Mouse (Mus musculus) left cerebral cortex, postnatal 4 days (tissue): Measurements from ENCODE around the gene Muc3a. TPM values are rescaled to one million over a fixed set of nuclear protein-coding genes. Genes with fewer than 3 reads are reported as not detected.
A peak's percentile ranks its signal among the peaks of the same experiment; 100 is the strongest.

Source experiments
- DNase-seq: peaks from one replicate; pipeline ENCODE4 v3.0.0-alpha.2; 2022
- intact Hi-C: fragments of 180-260 bp; cut with DNase I; formaldehyde crosslinking; loops from one replicate; pipeline ENCODE4 v1.15.1; 2025
- total RNA-seq, 2 experiments: library from RNA; stranded (reverse); gene quantifications; 2 replicates each; pipeline ENCODE4 v1.2.3; 2021

Muc3a gene
- total RNA-seq = 1 to 10 TPM in 1 of 2 experiments, under 1 TPM in 1; 0.60 to 1.5 TPM

GRCm38 (mm10) chr5:137212289-137212688 is at the start of gene Muc3a:
Gene Muc3a (minus strand): TSS chr5:137212389.
- intact Hi-C loops = no loop called here
- no peak for DNase-seq

DNA sequence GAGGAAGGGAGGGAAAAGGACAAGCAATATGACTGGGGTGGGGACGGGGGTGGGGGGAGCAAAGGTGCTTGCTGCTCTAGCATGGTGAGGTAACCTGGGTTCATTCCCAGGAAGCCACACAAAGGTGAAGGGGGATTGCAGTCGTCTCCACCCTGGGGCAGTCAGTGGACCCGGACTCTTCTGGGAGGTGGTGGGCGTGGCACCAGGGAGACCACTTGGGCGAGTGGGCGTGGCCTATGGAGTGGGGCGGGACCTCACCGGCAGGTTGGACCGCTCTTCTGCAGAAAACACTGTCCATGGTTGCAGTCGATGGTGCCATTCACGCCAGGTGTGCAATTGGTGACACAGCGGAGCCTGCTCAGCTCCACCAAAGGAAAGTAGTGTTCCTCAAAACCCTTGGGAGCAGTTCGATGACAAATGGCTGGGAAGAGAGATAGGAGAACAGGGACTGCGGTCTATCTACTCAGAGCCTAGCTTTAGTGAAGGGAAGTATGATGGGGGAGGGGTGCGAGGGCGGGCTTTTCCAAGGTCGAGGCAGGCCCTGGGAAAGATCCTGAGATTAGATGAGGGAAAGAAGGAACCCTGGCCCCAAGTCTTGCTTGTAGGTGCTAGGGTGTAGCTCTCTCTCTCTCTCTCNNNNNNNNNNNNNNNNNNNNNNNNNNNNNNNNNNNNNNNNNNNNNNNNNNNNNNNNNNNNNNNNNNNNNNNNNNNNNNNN is 917 bp downstream of the Muc3a start:
- intact Hi-C loops = no loop called here
- DNase-seq = no peak

- intact Hi-C loops = no loop called here
Measured at GRCm38 (mm10) chr5:137210689-137211088, 1.5 kb downstream of the Muc3a start.

GRCm38 (mm10) chr5:137205301-137205700 is 6.9 kb downstream of the Muc3a start:
- DNase-seq = no peak

More at GRCm38 (mm10) chr5:137210689-137211088, 1.5 kb downstream of the Muc3a start:
- no peak for DNase-seq

DNA sequence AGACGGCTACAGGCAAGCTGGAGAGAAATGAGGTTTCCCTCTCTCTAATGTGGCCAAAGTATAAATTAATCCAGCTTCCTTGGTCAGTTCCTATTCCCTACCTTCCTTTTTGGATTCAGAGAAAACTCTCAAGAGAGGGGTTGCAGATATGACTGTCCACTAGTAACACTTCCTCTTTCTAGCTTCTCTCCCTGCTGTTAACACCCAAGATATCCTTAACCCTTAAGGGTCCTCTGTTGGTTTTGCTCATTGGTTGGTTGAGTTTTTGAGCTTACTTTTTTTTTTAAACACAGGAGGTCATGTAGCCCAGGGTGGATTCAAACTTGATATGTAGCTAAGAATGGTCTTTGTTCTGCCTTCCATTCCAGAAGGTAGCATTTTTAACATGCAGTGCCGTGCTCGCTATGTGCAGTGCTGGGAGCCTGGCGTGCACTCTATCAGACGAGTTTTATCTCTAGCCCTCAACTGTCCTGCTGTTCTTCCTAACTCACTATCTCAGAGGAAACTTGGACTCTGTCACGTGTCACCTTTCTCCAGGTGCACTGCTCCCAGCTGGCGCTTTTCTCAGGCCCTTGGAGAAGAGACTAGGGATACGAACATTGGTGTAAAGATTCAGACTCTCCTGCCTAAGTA is 17.6 kb downstream of the Muc3a start:
- DNase-seq = no peak
- intact Hi-C loops = no loop called here

More at GRCm38 (mm10) chr5:137205301-137205700, 6.9 kb downstream of the Muc3a start:
- intact Hi-C loops = no loop called here

DNA sequence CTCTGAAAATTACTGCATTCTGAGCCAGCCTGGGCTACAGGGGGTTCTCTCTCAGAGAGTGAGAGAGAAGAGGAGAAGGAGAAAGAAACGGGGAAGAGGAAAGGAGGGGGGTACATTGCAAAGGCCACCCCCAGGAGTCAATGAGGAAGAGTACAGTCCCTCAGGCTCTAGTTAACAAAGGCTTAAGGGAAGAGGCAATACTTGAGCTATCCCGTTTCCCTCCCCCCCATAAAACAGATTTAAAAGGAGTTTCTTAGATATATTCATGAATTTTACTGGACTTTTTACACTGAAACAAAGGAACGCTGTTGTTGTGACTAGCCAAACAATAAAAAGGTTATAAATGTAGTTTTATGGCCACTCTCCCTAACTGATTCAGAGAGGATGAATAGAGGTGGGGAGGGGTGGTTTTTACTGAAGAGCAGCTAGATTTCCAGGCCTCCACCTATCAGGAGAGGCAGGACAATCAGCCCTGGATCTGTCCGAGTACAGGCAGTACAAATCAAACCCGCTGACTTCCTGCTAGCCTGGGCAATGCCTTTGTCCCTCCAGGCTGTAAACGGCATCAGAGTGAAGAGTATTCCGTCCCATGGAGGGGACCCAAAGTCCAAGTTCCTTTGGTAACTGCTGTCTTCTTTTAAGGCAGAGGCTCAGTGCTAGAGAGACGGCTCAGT is 18.8 kb downstream of the Muc3a start:
- intact Hi-C loops = no loop called here
- DNase-seq = no peak

- intact Hi-C loops = no loop called here
- DNase-seq = no peak
Measured at GRCm38 (mm10) chr5:137189326-137189725, 22.9 kb downstream of the Muc3a start.

GRCm38 (mm10) chr5:137185362-137185761 is 26.8 kb downstream of the Muc3a start:
- intact Hi-C loops = no loop called here
- DNase-seq = no peak

- no peak for DNase-seq
- intact Hi-C loops = no loop called here
Measured at GRCm38 (mm10) chr5:137179646-137180374, 32.4 kb downstream of the Muc3a start.

DNA sequence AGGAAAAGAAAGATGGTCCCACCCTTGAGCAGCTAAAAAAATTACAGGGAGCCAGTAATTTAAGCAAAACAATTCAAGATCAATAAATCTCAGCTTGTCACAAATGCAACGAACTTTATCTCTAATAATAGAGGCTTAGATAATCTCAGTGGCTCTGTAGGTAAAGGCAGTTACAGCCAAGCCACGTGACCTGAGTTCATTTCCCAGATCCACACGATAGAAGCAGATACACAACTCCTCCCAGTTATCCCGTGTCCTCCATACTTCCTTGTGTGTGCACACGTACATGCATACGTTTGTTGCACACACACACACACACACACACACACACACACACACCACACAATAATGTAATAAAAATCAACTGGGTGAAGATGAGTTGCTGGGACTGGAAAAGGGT is 38.2 kb downstream of the Muc3a start:
- intact Hi-C loops = no loop called here

GRCm38 (mm10) chr5:137172591-137172990 is 39.6 kb downstream of the Muc3a start:
- no peak for DNase-seq
- intact Hi-C loops = no loop called here

More for the DNA sequence above, 38.2 kb downstream of the Muc3a start:
- no peak for DNase-seq

GRCm38 (mm10) chr5:137171478-137171877 is 40.7 kb downstream of the Muc3a start:
- DNase-seq = no peak

DNA sequence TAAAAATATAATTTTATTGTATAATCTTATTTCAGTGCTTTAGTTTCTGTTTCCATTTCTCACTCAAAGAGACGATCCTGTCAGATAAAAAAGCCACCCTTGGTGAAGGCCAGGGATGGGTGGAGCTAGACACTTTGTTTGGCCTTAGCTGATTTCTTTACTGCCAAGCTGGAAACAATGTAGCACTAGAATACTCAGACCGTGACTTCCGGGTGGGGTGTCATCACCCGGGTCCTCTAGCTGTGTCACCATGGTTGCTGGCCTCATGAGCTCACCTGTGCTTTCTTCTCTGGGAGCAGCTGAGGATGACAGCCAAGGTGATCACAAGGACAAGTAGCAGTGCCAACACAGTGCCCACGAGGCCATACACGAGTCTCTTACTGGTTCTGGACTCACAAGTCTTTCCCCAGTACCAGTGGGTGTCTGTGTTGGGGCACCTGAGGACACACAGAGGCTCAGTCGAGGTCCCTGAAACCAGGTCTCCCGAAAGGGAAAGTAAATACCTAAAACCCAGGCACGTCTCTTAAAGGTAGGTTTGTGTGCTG is 41.3 kb downstream of the Muc3a start:
- intact Hi-C loops = no loop called here
- DNase-seq = no peak

More at GRCm38 (mm10) chr5:137171478-137171877, 40.7 kb downstream of the Muc3a start:
- intact Hi-C loops = no loop called here

DNA sequence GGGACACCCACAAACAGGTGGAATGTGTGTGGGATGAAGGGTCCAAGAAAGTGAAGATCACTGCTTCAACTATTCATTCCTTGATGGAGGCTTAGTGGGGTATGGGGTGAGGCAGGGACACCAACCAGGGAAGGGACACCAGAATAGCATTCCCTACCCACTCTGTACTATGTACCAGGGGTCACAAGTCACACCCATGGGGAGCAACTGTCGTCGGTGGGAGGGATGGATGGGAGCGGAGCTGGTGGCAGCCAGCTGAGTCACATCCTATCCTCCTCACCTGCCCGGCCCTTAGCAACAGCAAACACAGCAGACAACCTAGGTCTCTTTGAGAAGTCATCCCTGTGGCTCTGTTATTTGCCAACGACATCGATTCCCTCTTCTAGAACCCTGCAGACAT is 44.6 kb downstream of the Muc3a start:
- intact Hi-C loops = no loop called here

GRCm38 (mm10) chr5:137166012-137166411 is 46.2 kb downstream of the Muc3a start:
- no peak for DNase-seq
- intact Hi-C loops = no loop called here

More for the DNA sequence above, 44.6 kb downstream of the Muc3a start:
- no peak for DNase-seq

DNA sequence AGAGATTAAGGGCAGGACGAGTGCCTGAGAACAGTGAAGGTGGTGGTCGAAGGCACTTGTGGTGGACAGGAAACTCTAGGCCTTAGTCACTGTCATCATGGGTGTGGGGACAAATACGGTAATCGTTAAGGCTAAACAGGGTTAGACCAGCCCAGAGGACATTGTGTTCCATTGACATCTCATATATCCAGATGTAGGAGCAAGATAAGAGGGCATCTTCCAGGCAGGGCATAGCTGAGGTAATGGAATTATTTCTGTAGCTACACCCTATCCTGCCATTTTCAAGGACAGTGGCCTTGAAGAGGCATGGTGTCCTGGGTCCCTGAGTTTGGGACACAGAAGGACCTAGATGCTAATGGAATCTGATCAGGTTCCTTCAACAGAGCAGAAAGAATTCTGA is 50.3 kb downstream of the Muc3a start:
- no peak for DNase-seq
- intact Hi-C loops = no loop called here

- intact Hi-C loops = no loop called here
- DNase-seq = peak; percentile 32
Measured at GRCm38 (mm10) chr5:137159461-137159860, 52.7 kb downstream of the Muc3a start.
